Mouse (Mus musculus) CD8-positive naive resting alpha-beta T cell, adult 2 months (primary cell): ENCODE results near the gene Fbxw9.

Source experiments
- DNase-seq, 2 experiments: peaks; one replicate each; pipeline ENCODE4 v3.0.0; 2022; ENCODE audit warnings: low read depth in 2 of 2, low spot score in 2 of 2

Fbxw9 gene

GRCm38 (mm10) chr8:85059879-85060616 lies at the start of gene Fbxw9:
Gene Fbxw9, plus strand, starts transcription at chr8:85060055.
- peak; percentile 79 to 91 for DNase-seq

- DNase-seq = no peak
These were observed 48.6 kb upstream of the Fbxw9 start for GRCm38 (mm10) chr8:85011242-85011641.

DNA sequence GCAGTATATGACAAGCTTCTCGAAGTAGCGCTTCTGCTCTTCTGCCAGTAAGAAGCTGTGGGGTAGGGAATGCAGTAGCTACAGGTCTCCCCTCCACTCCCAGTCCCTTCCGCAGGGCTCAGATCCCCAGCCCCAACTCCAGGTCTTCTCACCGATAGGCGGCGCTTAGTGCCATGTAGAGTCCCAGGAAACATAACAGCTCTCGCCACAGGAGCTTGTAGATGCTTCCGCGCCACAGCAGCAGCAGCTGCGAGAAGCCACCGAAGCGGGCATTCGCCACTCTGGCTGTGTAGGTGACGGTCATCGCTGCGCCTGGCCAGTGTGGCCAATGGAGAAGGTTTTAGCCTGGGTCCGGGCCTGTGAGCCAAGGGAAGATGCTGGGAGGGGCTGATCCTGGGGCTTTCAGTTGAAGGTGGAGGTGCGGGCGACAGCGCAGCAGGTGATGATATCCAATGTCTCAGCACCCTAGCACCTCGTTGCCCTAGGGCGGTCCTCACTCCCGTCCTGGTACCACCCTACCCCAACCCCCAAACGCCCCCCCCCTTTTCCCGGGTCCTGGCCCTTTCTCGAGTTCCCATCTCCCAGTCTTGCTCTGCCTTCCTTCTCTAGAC lies 46.5 kb upstream of the Fbxw9 start:
- peak; percentile 75 to 78 for DNase-seq

- DNase-seq = no peak
These were observed 45.4 kb upstream of the Fbxw9 start, which contains the start of gene Best2 for GRCm38 (mm10) chr8:85014431-85014830. Gene Best2, minus strand, starts transcription at chr8:85014531.

DNA sequence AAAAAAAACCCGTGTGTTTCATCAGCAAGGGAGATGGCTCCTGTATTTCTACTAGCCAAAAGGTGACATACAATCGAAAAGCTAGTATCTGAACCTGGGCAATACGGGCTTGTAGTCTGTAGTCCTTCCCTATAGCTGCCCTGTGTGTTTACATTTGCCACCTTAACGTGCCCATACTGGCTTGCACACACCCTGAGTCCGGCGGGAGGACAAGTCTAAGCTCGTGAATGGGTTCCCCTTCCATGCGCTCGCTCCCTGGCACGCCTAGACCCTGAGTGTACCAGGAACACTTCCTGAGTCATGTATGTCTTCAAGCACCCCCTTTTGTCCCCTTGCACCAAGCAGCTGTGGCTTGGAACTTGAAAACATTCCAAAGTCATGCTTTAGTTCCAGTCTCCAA lies 43.1 kb upstream of the Fbxw9 start:
- no peak for DNase-seq

- no peak for DNase-seq
These were observed 42.6 kb upstream of the Fbxw9 start for GRCm38 (mm10) chr8:85017209-85017608.

DNA sequence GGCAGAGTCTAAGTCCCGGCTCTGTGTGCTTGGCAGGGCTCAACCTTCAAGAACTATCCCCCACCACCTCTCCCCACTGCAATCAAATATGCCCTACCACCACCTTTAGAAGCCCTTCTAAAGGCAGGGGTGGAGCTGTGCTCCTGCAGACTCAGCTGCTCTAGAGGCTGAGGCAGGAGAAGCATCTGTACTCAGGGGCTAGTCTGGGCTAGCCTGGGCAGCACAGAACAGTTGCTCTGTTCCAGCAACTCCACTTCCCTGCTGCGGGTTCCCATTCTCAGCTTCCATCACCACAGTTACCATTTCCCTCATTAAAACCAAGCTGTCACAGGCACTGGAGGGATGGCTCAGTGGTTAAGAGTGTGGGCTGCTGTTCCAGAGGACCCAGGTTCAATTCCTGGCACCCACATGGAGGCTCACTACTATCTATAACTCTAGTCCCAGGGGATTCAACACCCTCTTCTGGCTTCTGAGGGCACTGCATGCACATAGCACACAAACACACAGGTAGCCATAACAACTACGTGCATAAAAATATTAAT lies 38.3 kb upstream of the Fbxw9 start:
- no peak for DNase-seq

GRCm38 (mm10) chr8:85023846-85024245 lies 36.0 kb upstream of the Fbxw9 start:
- no peak for DNase-seq

GRCm38 (mm10) chr8:85025098-85025932 lies 34.5 kb upstream of the Fbxw9 start, which contains the start of gene Asna1:
Gene Asna1, minus strand, starts transcription at chr8:85025281.
- peak; percentile 78 to 80 for DNase-seq

DNA sequence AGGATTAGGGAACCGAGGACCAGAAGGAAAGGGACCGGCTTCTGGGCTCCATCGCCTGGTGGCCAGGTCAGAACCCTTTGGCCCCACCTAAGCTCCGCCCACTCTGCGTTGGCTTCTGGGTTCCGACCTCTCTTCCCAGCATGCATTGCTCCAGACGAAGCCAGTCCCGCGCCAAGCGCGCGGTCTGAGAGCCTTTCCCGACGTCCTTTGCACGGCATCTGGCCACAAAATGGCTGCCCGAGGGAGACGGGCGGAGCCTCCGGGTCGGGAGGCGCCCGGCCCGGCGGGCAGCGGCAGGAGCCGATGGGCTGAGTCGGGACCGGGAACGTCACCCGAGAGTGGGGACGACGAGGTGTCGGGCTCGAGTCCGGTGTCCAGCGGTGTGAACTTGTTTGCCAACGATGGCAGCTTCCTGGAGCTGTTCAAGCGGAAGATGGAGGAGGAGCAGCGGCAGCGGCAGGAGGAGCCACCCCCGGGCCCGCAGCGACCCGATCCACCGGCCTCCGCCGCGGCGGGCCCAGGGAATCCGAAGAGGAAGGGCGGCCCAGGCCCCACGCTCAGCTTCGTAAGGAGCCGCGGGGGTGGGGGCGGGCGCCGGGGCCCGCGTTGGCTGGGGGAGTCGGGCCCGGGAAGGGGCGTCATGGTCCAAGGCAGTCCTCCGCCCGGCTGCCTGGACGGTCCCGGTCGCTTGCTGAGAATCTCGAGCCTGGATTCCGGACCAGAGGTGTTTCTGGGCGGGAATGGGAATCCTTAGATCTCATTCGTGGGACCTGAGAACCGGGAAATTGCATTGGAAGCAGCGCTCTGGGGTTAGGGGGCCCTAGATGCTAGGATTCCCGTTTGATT lies 33.0 kb upstream of the Fbxw9 start, which contains the start of gene Trir:
Gene Trir (plus strand): TSS at position 154 of the 846 bp plus-strand sequence.
- DNase-seq = peak; percentile 78 to 84

DNA sequence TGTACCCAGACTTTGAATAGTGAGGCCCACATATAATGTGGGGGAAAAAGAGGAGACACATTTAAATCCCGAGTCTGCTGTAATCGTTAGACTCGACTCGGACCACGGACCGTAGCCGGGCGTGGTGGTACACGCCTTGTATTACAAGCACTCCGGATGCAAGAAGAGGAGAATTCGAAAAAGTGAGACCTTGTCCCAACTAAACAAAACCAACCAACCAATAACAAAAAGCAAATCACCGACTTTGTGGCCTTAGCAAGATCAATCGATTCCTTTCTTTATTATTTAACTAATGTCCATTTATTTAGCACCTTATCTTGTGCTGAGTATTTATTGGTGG lies 32.4 kb upstream of the Fbxw9 start:
- DNase-seq = no peak

GRCm38 (mm10) chr8:85027922-85028321 lies 31.9 kb upstream of the Fbxw9 start:
- no peak for DNase-seq

DNA sequence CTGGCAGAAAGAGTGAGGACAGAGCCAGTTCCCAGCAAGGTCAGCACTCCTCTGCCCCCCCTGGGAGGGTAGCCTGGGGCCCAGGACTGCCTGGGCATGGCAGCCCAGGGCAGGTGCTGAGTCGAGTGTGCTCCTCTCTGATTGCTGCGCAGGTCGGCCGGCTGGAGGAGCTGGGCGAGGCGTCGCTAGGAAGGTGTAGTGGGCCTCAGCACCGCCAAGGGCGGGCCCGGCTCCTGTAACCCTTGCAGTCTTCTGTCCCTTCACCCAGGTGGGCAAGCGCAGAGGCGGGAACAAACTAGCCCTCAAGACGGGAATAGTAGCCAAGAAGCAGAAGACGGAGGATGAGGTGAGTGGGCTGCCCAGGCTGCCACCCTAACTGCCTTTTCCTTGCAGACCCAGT lies 30.6 kb upstream of the Fbxw9 start:
- DNase-seq = no peak

DNA sequence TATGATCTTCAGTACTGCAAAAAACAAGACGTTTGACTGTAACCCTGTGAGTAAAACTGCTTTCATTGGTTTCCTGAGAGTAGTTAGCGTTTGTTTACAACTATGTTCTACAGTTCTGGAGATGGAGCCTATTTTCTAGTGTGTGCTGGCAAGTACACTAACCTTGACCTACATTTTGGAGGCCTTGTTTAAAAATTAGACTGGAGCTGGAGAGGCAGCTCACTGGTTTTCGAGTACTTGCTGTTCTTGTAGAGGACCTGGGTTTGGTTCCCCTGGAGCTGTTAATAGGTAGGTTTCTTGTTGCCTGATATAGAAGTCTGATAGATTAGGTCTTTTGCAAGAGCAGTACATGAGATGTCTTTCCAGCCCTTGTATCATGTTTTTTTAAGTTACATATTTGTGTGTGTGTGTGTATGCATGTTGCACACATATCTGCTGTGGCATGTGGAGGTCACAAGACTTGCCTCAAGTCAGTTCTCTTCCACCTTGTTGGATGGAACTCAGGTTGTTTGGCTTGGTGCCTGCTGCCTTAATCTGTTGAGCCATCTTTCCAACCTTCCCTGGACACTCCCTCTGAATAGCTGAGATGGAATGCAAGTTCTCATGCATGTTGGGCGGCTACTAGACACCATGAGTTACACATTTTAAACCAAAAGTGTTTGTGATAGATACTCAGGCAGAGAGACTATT lies 27.1 kb upstream of the Fbxw9 start:
- no peak for DNase-seq

- DNase-seq = no peak
These were observed 26.0 kb upstream of the Fbxw9 start for GRCm38 (mm10) chr8:85033867-85034266.

- DNase-seq = peak; percentile 63 to 73
These were observed 25.1 kb upstream of the Fbxw9 start for GRCm38 (mm10) chr8:85034764-85035163.

- DNase-seq = no peak
These were observed 24.6 kb upstream of the Fbxw9 start for GRCm38 (mm10) chr8:85035165-85035727.

DNA sequence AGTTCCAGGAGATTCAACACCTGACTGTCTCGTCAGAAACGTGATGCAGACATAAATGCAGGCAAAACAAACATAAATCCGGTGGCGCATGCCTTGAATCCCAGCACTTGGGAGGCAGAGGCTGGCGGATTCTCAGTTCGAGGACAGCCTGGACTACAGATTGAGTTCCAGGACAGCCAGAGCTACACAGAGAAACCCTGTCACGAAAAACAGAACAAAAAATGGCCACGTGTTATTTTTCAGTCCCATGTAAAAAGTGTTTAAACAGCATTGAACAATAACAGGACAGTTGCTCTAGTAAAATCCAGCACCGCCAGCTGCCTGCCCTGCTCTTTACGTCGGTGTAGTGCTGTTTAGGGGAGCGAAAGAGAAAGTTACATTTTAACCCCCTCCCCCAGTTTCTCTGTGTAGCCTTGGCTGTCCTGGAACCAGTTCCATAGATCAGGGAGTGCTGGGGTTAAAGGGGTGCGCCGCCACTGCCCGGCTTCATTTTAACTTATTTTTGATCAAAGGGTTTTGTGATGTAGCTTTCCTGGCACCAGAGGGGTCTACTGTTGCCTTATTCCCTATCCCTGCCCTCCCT lies 24.0 kb upstream of the Fbxw9 start:
- no peak for DNase-seq

DNA sequence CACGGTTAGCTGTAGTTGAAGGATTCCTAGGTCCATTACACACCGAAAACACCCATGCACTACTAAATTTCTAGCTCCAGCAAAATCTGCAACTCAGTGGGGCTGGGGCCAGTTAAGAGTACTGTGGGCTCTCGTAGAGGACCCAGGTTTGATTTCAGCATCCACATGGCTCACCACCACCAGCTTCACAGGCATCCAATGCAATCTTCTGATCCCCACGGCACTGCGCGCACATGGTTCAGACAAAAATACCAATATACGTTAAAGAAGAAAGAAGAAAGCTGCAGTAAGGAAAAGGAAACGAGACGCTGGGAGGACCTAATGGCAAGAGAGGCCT lies 23.5 kb upstream of the Fbxw9 start:
- no peak for DNase-seq
